Mouse (Mus musculus): ENCODE measurements around the gene Gm13043. TPM values are rescaled to one million over a fixed set of nuclear protein-coding genes. Genes with fewer than 3 reads are reported as not detected.
"Not testable (repeated sequence)": the region's sequence is repeated elsewhere in the genome, so short reads cannot be mapped to it uniquely, and the experiment has no call there.

The Gm13043 gene
- polyA plus RNA-seq (2015; fragmentation: Nextera tagmentation; extraction: Ambion mirVana) = not detected in 2 replicates

- ATAC-seq (ENCODE audit: low FRiP score, low read depth) = no peak
Observed at GRCm38 (mm10) chr4:143511043-143511442, at the start of gene Gm13043. TSS of gene Gm13043 (plus strand) at chr4:143511343.

GRCm38 (mm10) chr4:143535654-143536053 is 24.5 kb downstream of the Gm13043 start, which contains the start of gene Gm13040:
TSS of gene Gm13040 (plus strand) at chr4:143535954.
- not testable (repeated sequence) for H3K9ac ChIP-seq; H3K36me3 ChIP-seq; H3K4me3 ChIP-seq; H3K4me1 ChIP-seq; H3K9me3 ChIP-seq; H3K27ac ChIP-seq; ATAC-seq (ENCODE audit: low FRiP score, low read depth); H3K4me2 ChIP-seq (replicated peaks); H3K27me3 ChIP-seq
- no CpG with 5 or more reads among the region's 3 CpGs for WGBS

More at GRCm38 (mm10) chr4:143511043-143511442, at the start of gene Gm13043:
- H3K36me3 ChIP-seq = no peaks in the 10 kb centered on the region
- no peak within 1 kb of the TSS for H3K9ac ChIP-seq
- 83% methylated on average over 3 of the region's 3 CpGs for WGBS
- H3K27ac ChIP-seq = no peak within 1 kb of the TSS
- no peak within 1 kb of the TSS for H3K4me3 ChIP-seq
- no peak within 1 kb of the TSS for H3K4me2 ChIP-seq (replicated peaks)
- H3K9me3 ChIP-seq = no peaks in the 10 kb centered on the region
- H3K27me3 ChIP-seq = no peaks in the 10 kb centered on the region
- no peaks in the 10 kb centered on the region for H3K4me1 ChIP-seq

DNA sequence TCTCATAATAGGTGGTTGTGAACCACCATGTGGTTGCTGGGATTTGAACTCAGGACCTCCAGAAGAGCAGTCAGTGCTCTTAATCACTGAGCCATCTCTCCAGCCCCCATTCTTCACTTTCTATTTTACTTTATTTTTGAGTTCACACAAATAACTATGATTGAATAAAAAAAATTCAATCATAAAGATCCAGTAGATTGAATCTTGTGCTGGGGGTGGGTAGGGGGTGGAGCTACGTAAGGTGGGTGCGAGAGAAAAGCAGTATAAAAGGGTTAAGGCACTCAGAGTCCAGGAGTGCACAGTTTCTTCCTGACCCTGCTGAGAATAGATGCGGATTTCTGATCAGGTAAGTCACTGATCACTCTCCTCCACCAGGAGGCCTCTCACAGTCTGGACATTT is 40.3 kb downstream of the Gm13043 start, which contains the start of the genes BC080695 and Gm13057:
TSS of gene BC080695 (plus strand) at position 301 of the 400 bp plus-strand sequence.
TSS of gene Gm13057 (plus strand) at position 310 of the 400 bp plus-strand sequence.
- WGBS = no CpG with 5 or more reads among the region's 3 CpGs
- not testable (repeated sequence) for H3K4me2 ChIP-seq (replicated peaks); H3K4me3 ChIP-seq; H3K4me1 ChIP-seq; ATAC-seq (ENCODE audit: low FRiP score, low read depth); H3K9ac ChIP-seq; H3K9me3 ChIP-seq; H3K27ac ChIP-seq; H3K36me3 ChIP-seq; H3K27me3 ChIP-seq

Other genes with a start within 250 kb of the Gm13043 start
- 62.5 and 63.3 TPM in 2 replicates for gene Pdpn, start 211.8 kb upstream of the Gm13043 start, polyA plus RNA-seq (2015; fragmentation: Nextera tagmentation; extraction: Ambion mirVana)
- gene Lrrc38, start 161.6 kb upstream of the Gm13043 start, polyA plus RNA-seq (2015; fragmentation: Nextera tagmentation; extraction: Ambion mirVana) = 1.0 TPM in 2 replicates
- gene Pramel1, start 116.9 kb upstream of the Gm13043 start, polyA plus RNA-seq (2015; fragmentation: Nextera tagmentation; extraction: Ambion mirVana) = not detected in 2 replicates
- gene Pramef8, start 98.9 kb upstream of the Gm13043 start, polyA plus RNA-seq (2015; fragmentation: Nextera tagmentation; extraction: Ambion mirVana) = 22.3 and 24.3 TPM in 2 replicates
- gene Oog4, start 61.0 kb upstream of the Gm13043 start, polyA plus RNA-seq (2015; fragmentation: Nextera tagmentation; extraction: Ambion mirVana) = not detected in 2 replicates
- gene Gm13040, start 24.6 kb downstream of the Gm13043 start, polyA plus RNA-seq (2015; fragmentation: Nextera tagmentation; extraction: Ambion mirVana) = not detected in 2 replicates
- not detected in 2 replicates for gene BC080695, start 40.4 kb downstream of the Gm13043 start, polyA plus RNA-seq (2015; fragmentation: Nextera tagmentation; extraction: Ambion mirVana)
- not detected in 2 replicates for gene Gm13057, start 40.4 kb downstream of the Gm13043 start, polyA plus RNA-seq (2015; fragmentation: Nextera tagmentation; extraction: Ambion mirVana)
- gene Gm13083, start 103.7 kb downstream of the Gm13043 start, polyA plus RNA-seq (2015; fragmentation: Nextera tagmentation; extraction: Ambion mirVana) = not detected in 2 replicates
- gene Gm13088, start 145.9 kb downstream of the Gm13043 start, polyA plus RNA-seq (2015; fragmentation: Nextera tagmentation; extraction: Ambion mirVana) = not detected in 2 replicates
- gene Gm13089, start 191.4 kb downstream of the Gm13043 start, polyA plus RNA-seq (2015; fragmentation: Nextera tagmentation; extraction: Ambion mirVana) = not detected in 2 replicates
- gene Gm13078, start 208.1 kb downstream of the Gm13043 start, polyA plus RNA-seq (2015; fragmentation: Nextera tagmentation; extraction: Ambion mirVana) = not detected in 2 replicates